Mouse (Mus musculus): ENCODE data around the gene Ifnar2. TPM values are rescaled to one million over a fixed set of nuclear protein-coding genes. Genes with fewer than 3 reads are reported as not detected.

Gene Ifnar2
- polyA plus RNA-seq, 1 experiment from 2014 or later = 41.1 TPM

DNA sequence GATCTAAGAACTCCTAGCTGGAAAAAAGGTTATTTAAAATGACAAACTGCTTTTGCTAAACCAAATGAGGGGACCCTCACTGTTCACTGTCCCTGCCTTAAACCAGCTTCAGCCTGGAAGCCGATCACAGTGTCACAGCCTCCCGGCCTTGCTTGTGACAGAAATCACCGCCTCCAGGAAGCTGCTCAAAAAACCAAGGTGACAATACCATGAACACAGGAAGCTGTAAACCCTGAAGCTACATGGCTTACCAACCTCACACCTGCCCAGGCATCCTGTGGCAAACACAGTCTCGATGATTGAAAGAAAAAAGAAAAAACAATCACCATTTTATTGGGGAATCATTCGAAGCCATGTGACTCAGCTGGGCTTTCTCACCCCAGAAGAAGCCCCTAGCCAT is 73.0 kb downstream of the Ifnar2 start:
- H3K4me3 ChIP-seq (ENCODE audit: low read depth, low read length) = no peak overlapping the region
- H3K4me2 ChIP-seq (ENCODE audit: low read length) = no peak overlapping the region
- 82% methylated on average over 5 of the region's 5 CpGs for WGBS
- ATAC-seq (replicated peaks; ENCODE audit: low FRiP score, low TSS enrichment, low read depth) (no peak), DNase-seq (ENCODE audit: low spot score) (no peak)
- no peaks in the 10 kb centered on the region for H3K27me3 ChIP-seq (replicated peaks; ENCODE audit: control insufficient read depth, insufficient read depth, low read length)
- no peak overlapping the region for H3K27ac ChIP-seq (ENCODE audit: low read depth)
- H3K9me3 ChIP-seq (ENCODE audit: control insufficient read depth, low read length) = no peaks in the 10 kb centered on the region
- H3K9ac ChIP-seq (ENCODE audit: low read length) = no peak overlapping the region
- no peaks in the 10 kb centered on the region for H3K36me3 ChIP-seq (ENCODE audit: control insufficient read depth, insufficient read depth, low read length)
- H3K4me1 ChIP-seq (replicated peaks; ENCODE audit: control insufficient read depth, insufficient read depth, low read length) = no peaks in the 10 kb centered on the region

DNA sequence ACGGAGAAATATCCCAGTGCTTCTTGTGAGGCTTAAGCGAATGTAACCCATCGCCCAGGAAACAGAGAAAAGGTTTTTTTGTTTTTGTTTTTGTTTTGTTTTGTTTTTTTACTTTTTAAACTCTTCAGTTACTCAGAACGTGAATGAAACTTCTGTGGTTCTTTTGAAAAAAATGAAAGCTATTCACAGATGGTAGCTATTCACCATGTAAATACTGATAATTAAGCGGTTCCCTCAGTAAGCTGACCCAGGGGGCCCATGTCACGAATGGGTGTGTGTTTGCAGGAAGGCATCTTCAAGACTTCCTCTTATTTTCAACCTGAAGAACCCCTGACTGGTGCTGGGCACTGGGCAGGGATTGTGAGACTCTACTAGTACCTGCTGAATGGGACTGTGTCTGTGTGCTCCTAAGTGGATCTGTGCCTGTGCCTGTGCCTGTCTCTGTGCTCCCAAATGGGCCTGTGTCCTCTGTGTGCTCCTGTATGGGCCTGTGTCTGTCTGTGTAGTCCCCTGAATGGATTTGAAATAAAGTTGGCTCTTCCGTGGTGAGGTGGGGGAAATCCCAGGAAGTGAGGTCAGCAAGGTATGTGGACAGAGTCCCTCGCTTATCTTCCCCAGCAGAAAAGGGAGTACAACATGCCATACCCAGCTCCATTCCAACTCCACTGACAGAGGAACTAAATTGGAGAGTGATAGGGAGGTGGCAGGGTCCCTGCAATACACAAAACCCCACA is 74.4 kb downstream of the Ifnar2 start:
- Histone ChIP-seq H3K4me3 (ENCODE audit: low read depth, low read length) (no peak overlapping the region), H3K27ac (ENCODE audit: low read depth) (no peak overlapping the region), H3K27me3 (replicated peaks; ENCODE audit: control insufficient read depth, insufficient read depth, low read length) (no peaks in the 10 kb centered on the region), H3K4me2 (ENCODE audit: low read length) (no peak overlapping the region), H3K9me3 (ENCODE audit: control insufficient read depth, low read length) (no peaks in the 10 kb centered on the region), H3K4me1 (replicated peaks; ENCODE audit: control insufficient read depth, insufficient read depth, low read length) (no peaks in the 10 kb centered on the region), H3K36me3 (ENCODE audit: control insufficient read depth, insufficient read depth, low read length) (no peaks in the 10 kb centered on the region), H3K9ac (ENCODE audit: low read length) (no peak overlapping the region)
- no peak for DNase-seq (ENCODE audit: low spot score)
- no peak for ATAC-seq (replicated peaks; ENCODE audit: low FRiP score, low TSS enrichment, low read depth)
- 77% methylated on average over 8 of the region's 8 CpGs for WGBS

DNA sequence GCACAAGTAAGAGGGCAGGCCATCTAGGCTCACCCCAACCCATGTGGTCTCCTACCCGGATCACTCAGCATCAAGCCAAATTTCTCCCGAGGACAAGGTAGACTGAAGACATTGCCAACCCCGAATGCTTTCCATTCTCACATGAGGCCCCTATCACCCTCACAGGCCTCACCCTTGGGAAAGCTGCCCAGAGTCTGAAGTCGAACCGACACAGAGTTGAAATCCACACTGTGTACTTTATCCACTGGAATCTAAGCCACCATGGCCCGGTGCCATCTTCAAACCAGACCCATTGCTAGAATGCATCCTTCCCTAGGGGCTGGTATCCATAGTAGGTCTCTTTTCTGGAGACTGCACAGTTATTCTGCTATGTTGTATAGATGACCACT is 74.9 kb downstream of the Ifnar2 start:
- H3K36me3 ChIP-seq (ENCODE audit: control insufficient read depth, insufficient read depth, low read length) = no peaks in the 10 kb centered on the region
- H3K4me3 ChIP-seq (ENCODE audit: low read depth, low read length) = no peak overlapping the region
- DNase-seq (ENCODE audit: low spot score) (no peak), ATAC-seq (replicated peaks; ENCODE audit: low FRiP score, low TSS enrichment, low read depth) (no peak)
- H3K4me2 ChIP-seq (ENCODE audit: low read length) = no peak overlapping the region
- no peaks in the 10 kb centered on the region for H3K27me3 ChIP-seq (replicated peaks; ENCODE audit: control insufficient read depth, insufficient read depth, low read length)
- 81% methylated on average over 6 of the region's 6 CpGs for WGBS
- H3K4me1 ChIP-seq (replicated peaks; ENCODE audit: control insufficient read depth, insufficient read depth, low read length) = no peaks in the 10 kb centered on the region
- no peak overlapping the region for H3K27ac ChIP-seq (ENCODE audit: low read depth)
- H3K9me3 ChIP-seq (ENCODE audit: control insufficient read depth, low read length) = no peaks in the 10 kb centered on the region
- no peak overlapping the region for H3K9ac ChIP-seq (ENCODE audit: low read length)

DNA sequence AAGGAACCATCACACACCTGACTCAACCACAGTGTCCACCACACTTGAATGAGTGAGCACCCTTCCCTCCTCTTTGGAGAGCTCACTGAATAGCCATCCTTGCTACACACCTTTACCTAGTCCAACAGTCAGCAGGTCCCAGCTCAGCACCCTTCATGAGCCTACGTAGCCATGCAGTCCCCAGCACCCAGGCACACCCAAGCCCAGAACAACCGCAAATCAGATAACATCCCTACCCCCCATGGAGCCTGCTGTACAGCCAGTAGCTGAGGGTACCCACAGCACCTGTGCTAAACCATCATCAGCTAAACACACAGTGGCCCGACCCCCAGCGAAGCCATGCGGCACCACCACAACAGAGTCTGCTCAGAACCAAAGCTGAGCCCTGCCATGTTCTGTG is 75.5 kb downstream of the Ifnar2 start:
- Histone ChIP-seq H3K9me3 (ENCODE audit: control insufficient read depth, low read length) (no peaks in the 10 kb centered on the region), H3K27ac (ENCODE audit: low read depth) (no peak overlapping the region), H3K27me3 (replicated peaks; ENCODE audit: control insufficient read depth, insufficient read depth, low read length) (no peaks in the 10 kb centered on the region), H3K4me3 (ENCODE audit: low read depth, low read length) (no peak overlapping the region), H3K4me1 (replicated peaks; ENCODE audit: control insufficient read depth, insufficient read depth, low read length) (no peaks in the 10 kb centered on the region), H3K4me2 (ENCODE audit: low read length) (no peak overlapping the region), H3K36me3 (ENCODE audit: control insufficient read depth, insufficient read depth, low read length) (no peaks in the 10 kb centered on the region), H3K9ac (ENCODE audit: low read length) (no peak overlapping the region)
- no peak for ATAC-seq (replicated peaks; ENCODE audit: low FRiP score, low TSS enrichment, low read depth)
- no peak for DNase-seq (ENCODE audit: low spot score)
- WGBS = 98% methylated on average over 5 of the region's 5 CpGs

DNA sequence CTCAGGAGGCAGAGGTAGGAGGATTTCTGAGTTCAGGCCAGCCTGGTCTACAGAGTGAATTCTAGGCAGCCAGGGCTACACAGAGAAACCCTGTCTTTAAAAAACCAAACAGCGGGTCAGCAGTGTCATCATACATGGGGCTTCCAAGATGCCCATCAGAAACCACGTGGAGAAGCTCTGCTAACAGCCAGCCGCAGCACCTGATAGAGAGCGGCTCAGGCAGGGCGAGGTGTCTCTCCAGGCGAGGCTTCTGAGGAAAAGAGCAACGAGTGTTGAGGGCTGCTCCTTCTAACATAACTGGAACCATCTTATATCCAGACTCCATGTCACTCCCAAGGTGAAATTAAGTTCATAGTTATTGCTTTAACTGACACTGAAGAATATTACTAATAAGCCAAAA is 76.3 kb downstream of the Ifnar2 start:
- WGBS = 76% methylated on average over 7 of the region's 7 CpGs
- Histone ChIP-seq H3K4me1 (replicated peaks; ENCODE audit: control insufficient read depth, insufficient read depth, low read length) (no peaks in the 10 kb centered on the region), H3K36me3 (ENCODE audit: control insufficient read depth, insufficient read depth, low read length) (no peaks in the 10 kb centered on the region), H3K4me3 (ENCODE audit: low read depth, low read length) (no peak overlapping the region), H3K9me3 (ENCODE audit: control insufficient read depth, low read length) (no peaks in the 10 kb centered on the region), H3K27ac (ENCODE audit: low read depth) (no peak overlapping the region), H3K9ac (ENCODE audit: low read length) (no peak overlapping the region), H3K27me3 (replicated peaks; ENCODE audit: control insufficient read depth, insufficient read depth, low read length) (no peaks in the 10 kb centered on the region), H3K4me2 (ENCODE audit: low read length) (no peak overlapping the region)
- DNase-seq (ENCODE audit: low spot score) (no peak), ATAC-seq (replicated peaks; ENCODE audit: low FRiP score, low TSS enrichment, low read depth) (no peak)

DNA sequence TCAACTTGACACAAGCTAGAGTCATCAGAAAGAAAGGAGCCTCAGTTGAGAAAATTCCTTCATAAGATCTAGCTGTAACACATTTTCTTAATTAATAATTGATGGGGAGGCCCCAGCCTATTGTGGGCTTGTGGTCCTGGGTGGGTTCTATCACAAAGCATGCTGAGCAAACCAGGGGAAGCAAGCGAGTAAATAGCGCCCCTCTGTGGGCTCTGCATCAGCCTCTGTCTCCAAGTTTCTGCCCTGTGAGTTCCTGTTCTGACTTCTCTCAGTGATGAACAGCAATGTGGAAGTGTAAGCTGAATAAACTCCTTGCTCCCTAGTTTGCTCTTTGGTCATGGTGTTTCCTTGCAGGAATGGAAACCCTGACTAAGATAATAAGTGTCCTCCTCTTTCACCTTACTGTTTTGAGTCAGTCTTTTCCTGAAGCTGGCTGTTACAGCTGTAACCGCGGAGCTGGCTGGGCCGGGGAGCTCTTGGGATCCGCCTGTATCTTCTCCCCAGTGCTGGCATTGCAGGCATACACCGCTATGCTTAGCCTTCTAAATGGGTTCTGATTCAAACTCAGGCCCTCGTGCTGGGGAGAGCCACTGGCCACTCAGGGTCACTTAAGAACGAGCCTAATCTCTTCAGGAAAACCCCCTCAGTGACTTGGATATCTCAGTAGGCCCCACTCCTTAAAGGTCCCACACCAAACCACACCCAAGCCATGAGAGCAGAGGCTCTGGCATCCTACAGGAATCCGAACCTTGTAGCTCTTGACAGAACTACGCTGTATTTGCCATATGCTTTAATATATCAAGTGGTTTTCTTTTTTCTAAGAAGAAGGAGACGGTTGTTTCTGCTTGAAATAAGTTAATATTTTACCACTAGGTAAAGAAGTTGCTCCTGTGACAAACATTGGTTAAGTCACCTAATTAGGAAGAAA is 77.8 kb downstream of the Ifnar2 start:
- Histone ChIP-seq H3K4me3 (ENCODE audit: low read depth, low read length) (no peak overlapping the region), H3K9me3 (ENCODE audit: control insufficient read depth, low read length) (no peaks in the 10 kb centered on the region), H3K4me1 (replicated peaks; ENCODE audit: control insufficient read depth, insufficient read depth, low read length) (no peaks in the 10 kb centered on the region), H3K36me3 (ENCODE audit: control insufficient read depth, insufficient read depth, low read length) (no peaks in the 10 kb centered on the region), H3K27ac (ENCODE audit: low read depth) (no peak overlapping the region), H3K9ac (ENCODE audit: low read length) (no peak overlapping the region), H3K4me2 (ENCODE audit: low read length) (no peak overlapping the region), H3K27me3 (replicated peaks; ENCODE audit: control insufficient read depth, insufficient read depth, low read length) (no peaks in the 10 kb centered on the region)
- DNase-seq (ENCODE audit: low spot score) (no peak), ATAC-seq (replicated peaks; ENCODE audit: low FRiP score, low TSS enrichment, low read depth) (no peak)
- whole genome bisulfite sequencing = 83% methylated on average over 12 of the region's 12 CpGs

DNA sequence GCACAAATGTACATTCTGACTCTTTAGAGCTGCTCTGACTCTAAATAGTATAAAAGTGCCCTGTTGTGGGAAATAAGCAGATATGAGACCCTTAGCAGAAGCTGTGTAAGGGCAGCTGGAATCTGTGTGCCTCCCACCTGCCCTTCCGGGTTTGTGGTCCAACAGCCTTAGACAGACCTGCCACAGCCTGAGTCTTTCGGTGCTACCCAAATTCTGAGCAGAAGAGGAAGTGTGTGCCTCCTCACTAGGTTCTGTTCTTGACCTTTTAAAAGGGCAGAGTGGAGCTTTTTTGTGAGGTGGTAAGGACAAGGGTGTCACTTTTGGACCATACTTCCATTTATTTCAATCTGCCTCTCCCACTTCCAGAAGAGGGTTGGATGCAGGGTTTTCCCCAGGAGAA is 79.4 kb downstream of the Ifnar2 start:
- H3K36me3 ChIP-seq (ENCODE audit: control insufficient read depth, insufficient read depth, low read length) = no peaks in the 10 kb centered on the region
- H3K27me3 ChIP-seq (replicated peaks; ENCODE audit: control insufficient read depth, insufficient read depth, low read length) = no peaks in the 10 kb centered on the region
- DNase-seq (ENCODE audit: low spot score) (no peak), ATAC-seq (replicated peaks; ENCODE audit: low FRiP score, low TSS enrichment, low read depth) (no peak)
- no peak overlapping the region for H3K9ac ChIP-seq (ENCODE audit: low read length)
- H3K4me3 ChIP-seq (ENCODE audit: low read depth, low read length) = no peak overlapping the region
- H3K9me3 ChIP-seq (ENCODE audit: control insufficient read depth, low read length) = no peaks in the 10 kb centered on the region
- 81% methylated on average over 2 of the region's 2 CpGs for WGBS
- H3K27ac ChIP-seq (ENCODE audit: low read depth) = no peak overlapping the region
- H3K4me2 ChIP-seq (ENCODE audit: low read length) = no peak overlapping the region
- no peaks in the 10 kb centered on the region for H3K4me1 ChIP-seq (replicated peaks; ENCODE audit: control insufficient read depth, insufficient read depth, low read length)

DNA sequence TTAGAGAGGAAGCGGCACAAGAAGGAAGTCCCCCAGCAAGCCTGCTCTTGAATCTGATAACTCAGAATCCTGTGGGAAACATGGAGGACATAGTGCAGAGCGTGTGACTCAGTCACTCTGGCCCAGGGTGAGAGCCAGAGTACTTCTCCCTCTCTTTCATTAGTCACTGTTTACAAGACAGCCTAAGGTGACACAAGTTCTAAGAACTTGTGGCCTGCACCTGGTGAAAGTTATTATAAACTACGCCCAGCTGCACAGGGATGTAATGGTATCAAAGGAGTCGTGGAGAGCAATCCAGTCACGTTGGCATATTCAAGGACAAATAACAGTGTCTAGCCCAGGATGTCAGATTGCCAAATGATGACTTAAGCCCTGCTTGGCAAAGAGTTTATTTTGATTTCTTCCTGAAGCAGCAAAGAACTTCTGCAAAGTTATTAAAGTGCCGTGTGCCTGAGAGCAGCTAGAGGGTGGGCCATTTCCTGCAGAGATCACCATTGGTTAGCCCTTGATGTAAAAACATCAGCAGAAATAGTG is 79.8 kb downstream of the Ifnar2 start:
- ATAC-seq (replicated peaks; ENCODE audit: low FRiP score, low TSS enrichment, low read depth) (no peak), DNase-seq (ENCODE audit: low spot score) (no peak)
- H3K4me3 ChIP-seq (ENCODE audit: low read depth, low read length) = no peak overlapping the region
- no peaks in the 10 kb centered on the region for H3K36me3 ChIP-seq (ENCODE audit: control insufficient read depth, insufficient read depth, low read length)
- no peaks in the 10 kb centered on the region for H3K9me3 ChIP-seq (ENCODE audit: control insufficient read depth, low read length)
- H3K27ac ChIP-seq (ENCODE audit: low read depth) = no peak overlapping the region
- no peaks in the 10 kb centered on the region for H3K27me3 ChIP-seq (replicated peaks; ENCODE audit: control insufficient read depth, insufficient read depth, low read length)
- H3K9ac ChIP-seq (ENCODE audit: low read length) = no peak overlapping the region
- no peaks in the 10 kb centered on the region for H3K4me1 ChIP-seq (replicated peaks; ENCODE audit: control insufficient read depth, insufficient read depth, low read length)
- 45% methylated on average over 6 of the region's 6 CpGs for WGBS
- H3K4me2 ChIP-seq (ENCODE audit: low read length) = no peak overlapping the region

All from intestine, embryonic 14.5 days (tissue).